Mouse (Mus musculus): ENCODE measurements around the gene Gpatch2. TPM values are rescaled to one million over a fixed set of nuclear protein-coding genes. Genes with fewer than 3 reads are reported as not detected.

Gene Gpatch2
- polyA plus RNA-seq, 1 experiment from 2014 or later = 14.3 TPM

DNA sequence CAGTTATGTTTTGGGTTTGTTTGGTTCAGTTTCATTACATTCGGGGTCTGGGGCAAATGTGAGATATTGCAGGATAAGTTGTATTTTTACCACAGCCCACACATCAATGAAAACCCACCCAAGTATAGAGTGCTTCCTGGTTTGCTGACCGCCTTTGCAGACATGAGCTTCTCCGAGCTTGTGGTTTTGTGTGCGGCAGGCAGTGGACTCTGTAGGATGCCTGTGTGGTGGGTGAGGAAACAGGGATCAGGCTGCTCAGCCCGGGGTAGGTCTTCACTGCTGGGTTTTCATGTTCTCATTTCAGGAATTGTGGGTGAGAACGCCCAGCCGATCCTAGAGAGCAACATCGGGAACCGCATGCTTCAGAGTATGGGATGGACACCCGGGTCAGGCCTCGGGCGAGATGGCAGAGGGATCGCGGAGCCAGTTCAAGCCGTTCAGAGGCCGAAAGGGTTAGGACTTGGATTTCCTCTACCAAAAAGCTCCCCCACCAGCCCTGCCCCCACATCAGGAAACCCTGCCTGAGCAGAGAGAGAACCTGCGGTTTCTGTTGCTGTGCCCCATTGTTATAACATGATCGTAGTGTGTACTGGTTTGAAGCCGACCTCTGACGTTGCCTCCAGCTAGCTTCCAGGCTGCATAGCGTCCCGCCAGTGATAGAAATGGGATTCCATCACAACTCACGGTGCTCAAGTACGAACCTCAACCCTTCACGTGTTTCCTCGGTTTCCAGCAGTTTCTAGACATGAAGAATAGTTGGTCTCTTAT is 132.9 kb downstream of the Gpatch2 start:
- H3K4me2 ChIP-seq = no peak overlapping the region
- 0 out of 2 replicates have a peak, but pooled peaks cover 8% of the 10 kb centered on the region for H3K36me3 ChIP-seq
- no peak overlapping the region for H3K4me3 ChIP-seq (replicated peaks)
- H3K27ac ChIP-seq (replicated peaks) = no peak overlapping the region
- H3K4me1 ChIP-seq = no peaks in the 10 kb centered on the region
- no peak for ATAC-seq (ENCODE audit: low FRiP score)
- H3K9me3 ChIP-seq (replicated peaks) = no peaks in the 10 kb centered on the region
- H3K9ac ChIP-seq (replicated peaks) = no peak overlapping the region
- WGBS = 96% methylated on average over 26 of the region's 26 CpGs
- no peaks in the 10 kb centered on the region for H3K27me3 ChIP-seq (replicated peaks)

DNA sequence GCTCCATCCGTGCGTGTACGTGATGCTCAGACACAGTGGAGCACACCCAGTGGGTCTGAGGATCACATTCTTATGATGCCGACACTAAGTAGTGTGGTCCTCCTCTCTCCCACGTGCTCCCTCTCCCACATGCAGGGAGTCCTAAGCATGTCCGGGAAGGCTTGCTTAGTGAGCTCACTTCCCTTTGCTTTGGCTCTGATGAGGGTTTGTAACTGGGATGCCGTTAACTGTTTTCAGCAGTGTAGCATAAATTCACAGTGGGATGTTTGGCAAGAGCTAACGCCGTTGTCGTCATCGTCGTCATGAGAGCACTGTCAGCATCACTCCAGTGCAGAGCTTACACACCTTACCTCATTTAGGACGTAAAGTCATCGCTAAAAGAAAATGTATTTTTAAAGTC is 133.6 kb downstream of the Gpatch2 start:
- no peak overlapping the region for H3K27ac ChIP-seq (replicated peaks)
- 0 out of 2 replicates have a peak, but pooled peaks cover 8% of the 10 kb centered on the region for H3K36me3 ChIP-seq
- no peak overlapping the region for H3K4me2 ChIP-seq
- 80% methylated on average over 14 of the region's 14 CpGs for WGBS
- no peaks in the 10 kb centered on the region for H3K9me3 ChIP-seq (replicated peaks)
- H3K4me1 ChIP-seq = no peaks in the 10 kb centered on the region
- H3K4me3 ChIP-seq (replicated peaks) = no peak overlapping the region
- no peaks in the 10 kb centered on the region for H3K27me3 ChIP-seq (replicated peaks)
- no peak for ATAC-seq (ENCODE audit: low FRiP score)
- no peak overlapping the region for H3K9ac ChIP-seq (replicated peaks)

DNA sequence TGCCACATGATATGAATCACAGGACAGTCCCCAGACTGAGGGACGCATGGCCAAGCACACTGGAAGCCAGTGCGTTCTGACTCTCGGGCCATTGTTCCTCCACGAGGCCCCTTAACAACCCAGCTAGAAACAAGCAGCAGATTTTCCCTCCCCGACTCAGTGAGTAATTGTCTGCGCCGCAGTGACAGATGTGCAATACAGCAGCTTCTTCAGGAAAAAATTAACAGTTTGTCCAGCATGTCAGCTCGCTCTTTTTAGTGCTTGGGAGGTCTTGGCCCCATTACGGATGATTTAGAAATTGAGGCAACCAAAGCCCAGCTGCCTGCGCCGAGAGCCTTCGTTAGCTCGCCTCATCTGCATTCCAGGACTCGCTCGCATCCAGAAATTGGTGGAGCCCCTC is 140.9 kb downstream of the Gpatch2 start:
- Histone ChIP-seq H3K9me3 (replicated peaks) (no peaks in the 10 kb centered on the region), H3K36me3 (no peaks in the 10 kb centered on the region), H3K4me3 (replicated peaks) (no peak overlapping the region), H3K27me3 (replicated peaks) (no peaks in the 10 kb centered on the region), H3K9ac (replicated peaks) (no peak overlapping the region), H3K4me1 (peaks cover 7% of the 10 kb centered on the region; the same call in 1 of the 2 replicates), H3K4me2 (no peak overlapping the region), H3K27ac (replicated peaks) (no peak overlapping the region; the same call in 1 of the 2 replicates)
- WGBS = 41% methylated on average over 15 of the region's 15 CpGs
- ATAC-seq (ENCODE audit: low FRiP score) = no peak

DNA sequence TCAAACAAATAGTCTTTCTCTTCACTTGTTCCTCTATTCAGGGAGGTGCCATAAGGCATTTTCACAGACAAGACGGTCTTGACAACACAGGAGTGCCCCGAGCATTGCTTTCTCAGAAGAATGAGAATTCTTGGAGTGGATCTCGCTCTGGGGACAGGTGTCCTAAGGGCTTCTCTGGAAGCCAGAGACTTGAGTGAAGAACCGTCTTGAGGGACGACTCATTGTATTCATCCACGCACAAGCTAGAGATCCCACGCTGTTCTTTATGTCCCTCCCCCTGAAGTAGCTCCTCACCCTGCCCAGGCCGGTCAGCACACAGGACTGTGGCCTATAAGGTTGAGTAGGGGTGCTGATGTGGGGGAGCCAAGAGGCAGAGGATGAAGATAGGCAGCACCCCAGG is 141.6 kb downstream of the Gpatch2 start:
- peaks cover 7% of the 10 kb centered on the region; the same call in 1 of the 2 replicates for H3K4me1 ChIP-seq
- 87% methylated on average over 8 of the region's 8 CpGs for WGBS
- no peaks in the 10 kb centered on the region for H3K36me3 ChIP-seq
- no peak overlapping the region for H3K4me2 ChIP-seq
- H3K9ac ChIP-seq (replicated peaks) = no peak overlapping the region
- no peaks in the 10 kb centered on the region for H3K9me3 ChIP-seq (replicated peaks)
- no peak for ATAC-seq (ENCODE audit: low FRiP score)
- H3K27me3 ChIP-seq (replicated peaks) = no peaks in the 10 kb centered on the region
- no peak overlapping the region for H3K4me3 ChIP-seq (replicated peaks)
- H3K27ac ChIP-seq (replicated peaks) = no peak overlapping the region

DNA sequence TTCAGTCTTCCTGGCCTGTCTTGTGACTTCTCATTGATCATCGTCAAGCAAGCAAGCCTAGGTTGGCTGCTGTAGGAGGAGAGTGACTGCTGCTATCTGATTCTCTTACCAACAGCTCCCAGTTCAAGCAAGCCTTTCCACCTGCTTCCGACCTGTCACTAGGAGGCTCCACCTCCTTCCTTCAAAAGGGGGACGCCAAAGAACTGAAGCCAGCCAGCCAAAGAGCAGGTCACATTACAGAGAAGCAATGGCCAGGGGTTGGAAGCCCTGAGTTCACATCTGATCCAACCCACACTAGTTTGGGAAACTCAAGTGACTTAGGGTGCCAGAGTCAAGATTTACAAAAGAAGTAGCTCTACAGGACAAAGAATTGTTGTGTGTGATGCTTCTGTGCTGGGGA is 144.9 kb downstream of the Gpatch2 start:
- H3K9me3 ChIP-seq (replicated peaks) = no peaks in the 10 kb centered on the region
- no peak overlapping the region for H3K9ac ChIP-seq (replicated peaks)
- H3K27me3 ChIP-seq (replicated peaks) = no peaks in the 10 kb centered on the region
- no peak overlapping the region for H3K4me3 ChIP-seq (replicated peaks)
- no peak for ATAC-seq (ENCODE audit: low FRiP score)
- H3K36me3 ChIP-seq = no peaks in the 10 kb centered on the region
- H3K4me2 ChIP-seq = no peak overlapping the region
- WGBS = 45% methylated on average over 3 of the region's 3 CpGs
- peaks cover 10% of the 10 kb centered on the region; the same call in 1 of the 2 replicates for H3K4me1 ChIP-seq
- no peak overlapping the region for H3K27ac ChIP-seq (replicated peaks)

DNA sequence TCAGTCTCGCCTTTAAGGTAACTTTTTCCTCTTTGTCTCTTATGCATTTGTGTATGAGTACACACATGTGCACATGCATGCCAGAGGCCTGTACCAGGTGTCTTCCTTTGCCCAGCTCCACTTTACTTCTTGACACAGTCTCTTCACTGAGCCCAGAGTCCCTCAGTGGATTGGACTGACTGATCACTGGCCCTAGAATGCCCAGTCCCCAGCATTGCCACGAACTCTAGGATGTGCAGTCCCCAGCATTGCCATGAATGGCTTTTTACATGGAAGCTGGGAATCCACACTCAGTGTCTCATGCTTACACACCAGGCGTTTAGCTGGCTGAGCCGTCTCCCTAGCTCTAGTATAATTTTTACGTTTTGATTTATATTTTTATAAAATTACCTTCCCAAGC is 147.2 kb downstream of the Gpatch2 start:
- H3K36me3 ChIP-seq = no peaks in the 10 kb centered on the region
- ATAC-seq (ENCODE audit: low FRiP score) = no peak
- H3K4me3 ChIP-seq (replicated peaks) = no peak overlapping the region
- 86% methylated on average over 5 of the region's 5 CpGs for WGBS
- no peaks in the 10 kb centered on the region for H3K9me3 ChIP-seq (replicated peaks)
- no peak overlapping the region for H3K27ac ChIP-seq (replicated peaks)
- H3K4me1 ChIP-seq = 0 out of 2 replicates have a peak, but pooled peaks cover 3% of the 10 kb centered on the region
- H3K9ac ChIP-seq (replicated peaks) = no peak overlapping the region
- no peak overlapping the region for H3K4me2 ChIP-seq
- H3K27me3 ChIP-seq (replicated peaks) = no peaks in the 10 kb centered on the region

DNA sequence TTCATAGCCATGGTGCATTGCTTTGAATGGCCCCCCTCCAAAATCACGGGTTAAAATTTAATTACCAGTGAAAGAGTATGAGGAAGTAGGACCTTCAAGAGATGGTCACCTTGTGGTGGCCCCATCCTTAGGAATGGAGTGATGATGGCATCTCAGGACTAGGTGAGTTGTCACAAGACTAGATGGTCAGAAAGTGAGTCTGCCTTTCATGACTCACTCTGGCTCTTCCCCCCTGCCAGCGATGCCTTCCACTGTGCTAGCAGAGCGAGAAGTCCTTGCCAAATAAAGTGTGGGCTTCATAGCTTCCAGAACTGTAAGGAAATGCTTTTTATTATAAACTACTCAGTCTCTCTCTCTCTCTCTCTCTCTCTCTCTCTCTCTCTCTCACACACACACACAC is 150.1 kb downstream of the Gpatch2 start:
- no peak overlapping the region for H3K9ac ChIP-seq (replicated peaks)
- H3K9me3 ChIP-seq (replicated peaks) = no peaks in the 10 kb centered on the region
- H3K4me3 ChIP-seq (replicated peaks) = no peak overlapping the region
- no peak for ATAC-seq (ENCODE audit: low FRiP score)
- H3K27ac ChIP-seq (replicated peaks) = no peak overlapping the region
- H3K36me3 ChIP-seq = no peaks in the 10 kb centered on the region
- WGBS = 91% methylated on average over 3 of the region's 3 CpGs
- H3K4me1 ChIP-seq = 0 out of 2 replicates have a peak, but pooled peaks cover 3% of the 10 kb centered on the region
- no peak overlapping the region for H3K4me2 ChIP-seq
- no peaks in the 10 kb centered on the region for H3K27me3 ChIP-seq (replicated peaks)

DNA sequence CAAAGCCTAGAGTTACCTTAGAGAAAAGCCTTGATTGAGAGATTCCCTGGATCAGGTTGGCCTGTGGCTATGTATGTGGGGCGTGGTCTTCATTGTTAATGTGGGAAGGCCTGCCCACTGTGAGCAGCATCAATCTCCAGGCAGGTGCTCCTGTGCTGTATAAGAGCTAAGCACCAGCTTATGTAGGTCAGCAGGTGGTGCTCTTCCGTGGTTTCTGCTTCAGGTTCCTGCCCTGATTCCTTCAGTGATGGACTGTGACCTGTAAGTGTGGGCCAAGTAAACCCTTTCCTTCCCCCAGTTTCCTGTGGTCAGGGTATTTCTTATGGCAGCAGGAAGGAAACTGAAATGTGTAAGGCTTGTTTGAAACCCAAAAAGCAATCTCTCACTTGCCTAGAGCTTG is 151.5 kb downstream of the Gpatch2 start:
- Histone ChIP-seq H3K9ac (replicated peaks) (no peak overlapping the region), H3K36me3 (no peaks in the 10 kb centered on the region), H3K9me3 (replicated peaks) (no peaks in the 10 kb centered on the region), H3K4me3 (replicated peaks) (no peak overlapping the region), H3K27ac (replicated peaks) (no peak overlapping the region), H3K4me1 (0 out of 2 replicates have a peak, but pooled peaks cover 3% of the 10 kb centered on the region), H3K27me3 (replicated peaks) (no peaks in the 10 kb centered on the region), H3K4me2 (no peak overlapping the region)
- ATAC-seq (ENCODE audit: low FRiP score) = no peak
- WGBS = 55% methylated on average over 2 of the region's 2 CpGs

DNA sequence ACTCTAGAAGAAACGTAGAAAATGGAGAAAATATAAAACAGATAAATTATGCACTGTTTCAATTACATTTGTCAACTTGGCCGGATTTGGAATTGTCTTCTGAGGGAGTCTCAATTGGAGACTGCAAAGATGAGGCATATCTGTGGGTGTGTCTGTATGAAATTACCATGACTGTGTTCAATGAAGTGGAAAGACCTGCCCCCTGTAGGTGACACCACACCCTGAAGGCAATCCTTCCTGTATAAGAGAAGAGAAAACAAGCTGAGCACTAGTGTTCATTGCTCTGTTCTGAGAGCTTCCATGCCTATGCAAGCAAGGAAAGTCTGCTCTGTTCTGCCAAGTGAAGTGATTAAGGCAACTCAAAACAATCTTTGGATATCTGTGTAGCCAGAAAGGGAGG is 153.7 kb downstream of the Gpatch2 start:
- 76% methylated on average over 2 of the region's 2 CpGs for WGBS
- Histone ChIP-seq H3K4me2 (no peak overlapping the region), H3K9me3 (replicated peaks) (no peaks in the 10 kb centered on the region), H3K27ac (replicated peaks) (no peak overlapping the region), H3K4me3 (replicated peaks) (no peak overlapping the region), H3K4me1 (no peaks in the 10 kb centered on the region), H3K36me3 (no peaks in the 10 kb centered on the region), H3K9ac (replicated peaks) (no peak overlapping the region), H3K27me3 (replicated peaks) (no peaks in the 10 kb centered on the region)
- no peak for ATAC-seq (ENCODE audit: low FRiP score)

DNA sequence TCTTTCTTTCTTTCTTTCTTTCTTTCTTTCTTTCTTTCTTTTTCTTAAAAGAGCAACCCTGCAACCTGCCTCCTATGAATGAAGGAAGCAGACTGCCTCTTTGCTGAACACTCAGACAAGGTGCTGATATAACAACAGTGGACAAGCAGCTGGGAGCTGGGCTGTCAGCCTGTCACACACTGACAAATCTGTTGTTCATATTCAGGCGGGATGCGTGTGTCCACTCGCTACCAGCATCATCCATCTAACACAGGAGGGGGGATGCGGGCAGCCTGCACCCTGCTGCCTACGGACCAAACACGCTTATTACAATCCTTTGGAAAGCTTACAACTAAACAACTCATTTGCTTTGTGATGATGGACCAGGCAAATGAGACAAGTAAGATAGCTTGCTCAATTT is 158.2 kb downstream of the Gpatch2 start:
- no peak for ATAC-seq (ENCODE audit: low FRiP score)
- H3K9ac ChIP-seq (replicated peaks) = no peak overlapping the region
- H3K9me3 ChIP-seq (replicated peaks) = no peaks in the 10 kb centered on the region
- WGBS = 59% methylated on average over 6 of the region's 6 CpGs
- H3K4me2 ChIP-seq = no peak overlapping the region
- H3K4me3 ChIP-seq (replicated peaks) = no peak overlapping the region
- no peak overlapping the region for H3K27ac ChIP-seq (replicated peaks)
- peaks cover 8% of the 10 kb centered on the region for H3K4me1 ChIP-seq
- H3K36me3 ChIP-seq = no peaks in the 10 kb centered on the region
- no peaks in the 10 kb centered on the region for H3K27me3 ChIP-seq (replicated peaks)

DNA sequence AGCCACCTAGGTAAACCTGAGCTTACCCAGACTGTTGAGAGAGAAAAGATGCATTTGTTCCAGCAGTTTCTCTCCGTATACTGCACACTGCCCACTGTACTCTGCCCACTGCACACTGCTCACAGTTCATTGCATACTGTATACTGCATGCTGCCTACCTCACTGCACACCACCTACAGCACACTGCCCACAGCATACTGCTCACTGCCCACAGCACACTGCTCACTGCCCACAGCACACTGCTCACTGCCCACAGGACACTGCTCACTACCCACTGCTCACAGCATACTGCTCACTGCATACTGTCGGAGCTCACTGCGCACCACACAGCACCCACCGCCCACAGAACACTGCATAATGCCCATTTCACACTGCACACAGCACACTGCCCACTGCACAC is 159.1 kb downstream of the Gpatch2 start:
- no peak for ATAC-seq (ENCODE audit: low FRiP score)
- no peak overlapping the region for H3K4me3 ChIP-seq (replicated peaks)
- peaks cover 12% of the 10 kb centered on the region for H3K4me1 ChIP-seq
- no peak overlapping the region for H3K27ac ChIP-seq (replicated peaks)
- no peak overlapping the region for H3K9ac ChIP-seq (replicated peaks)
- no peak overlapping the region for H3K4me2 ChIP-seq
- WGBS = 96% methylated on average over 4 of the region's 4 CpGs
- H3K9me3 ChIP-seq (replicated peaks) = no peaks in the 10 kb centered on the region
- no peaks in the 10 kb centered on the region for H3K27me3 ChIP-seq (replicated peaks)
- no peaks in the 10 kb centered on the region for H3K36me3 ChIP-seq

DNA sequence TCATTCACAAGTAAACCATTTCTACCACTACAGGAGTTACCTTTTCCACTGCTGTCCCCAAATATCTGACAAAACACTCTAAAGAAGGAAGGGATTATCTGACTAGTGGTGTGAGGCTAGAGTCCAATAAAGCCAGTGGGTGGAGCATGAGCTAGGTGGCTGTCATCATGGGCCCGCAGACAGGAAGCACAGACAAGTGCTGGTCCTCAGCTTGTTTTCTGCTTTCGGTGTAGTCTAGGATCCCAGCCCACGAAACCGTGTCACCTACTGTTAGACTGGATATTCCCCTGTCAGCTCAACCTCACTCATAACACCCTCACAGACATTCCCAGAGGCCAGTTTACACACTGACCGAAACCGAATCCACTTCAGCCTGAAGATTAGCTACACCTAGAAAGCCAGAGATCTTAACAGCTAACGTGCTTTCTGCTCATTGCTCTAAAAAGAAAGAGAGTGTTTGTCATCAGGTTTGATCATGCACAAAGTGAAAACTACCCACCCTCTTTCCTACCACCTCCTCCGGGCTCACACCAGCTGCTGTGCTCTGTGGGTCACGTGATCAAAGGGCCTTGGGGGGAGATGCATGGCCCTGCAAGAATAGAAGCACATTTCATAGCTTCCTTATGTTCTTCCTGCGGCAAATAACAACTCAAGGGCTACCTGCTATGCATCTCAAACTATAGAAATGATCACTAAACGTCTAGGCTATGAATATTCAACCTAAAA is 161.8 kb downstream of the Gpatch2 start:
- no peak overlapping the region for H3K4me2 ChIP-seq
- peaks cover 12% of the 10 kb centered on the region for H3K4me1 ChIP-seq
- H3K9ac ChIP-seq (replicated peaks) = no peak overlapping the region
- H3K4me3 ChIP-seq (replicated peaks) = no peak overlapping the region
- H3K9me3 ChIP-seq (replicated peaks) = no peaks in the 10 kb centered on the region
- no peaks in the 10 kb centered on the region for H3K36me3 ChIP-seq
- ATAC-seq (ENCODE audit: low FRiP score) = no peak
- H3K27ac ChIP-seq (replicated peaks) = no peak overlapping the region
- H3K27me3 ChIP-seq (replicated peaks) = no peaks in the 10 kb centered on the region
- 74% methylated on average over 11 of the region's 11 CpGs for WGBS
